ENCODE assay signal across 16 mouse cellular contexts in the genomic region with DNA sequence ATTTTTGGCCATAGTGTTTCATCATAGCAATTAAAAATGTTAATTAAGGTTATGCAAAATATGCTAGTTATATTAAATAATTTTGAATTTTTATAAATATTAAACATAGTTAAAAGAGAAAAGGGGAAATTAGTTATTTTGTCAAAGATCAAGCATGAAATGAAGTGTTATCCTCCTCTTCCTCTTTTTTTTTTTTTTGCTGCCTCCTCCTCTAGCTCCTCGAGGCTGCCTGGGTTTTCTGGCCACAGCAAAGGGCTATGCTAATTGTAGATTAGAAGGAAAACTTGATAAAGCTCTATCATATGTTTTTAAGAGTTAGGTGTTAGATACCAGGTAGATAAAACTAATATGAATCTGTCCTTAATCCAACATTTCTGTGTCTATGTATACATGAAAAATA.
"Had no signal": no experiment of that assay in that cellular context is flagged by ENCODE, and none has a peak within 500 bp of the region (broad histone marks: within the 10 kb centered on the region; RNA-seq: fewer than 3 reads in every experiment).

No protein-coding gene starts in this region.

- H3K4me3 ChIP-seq: neural tube, embryonic 13.5 days; neural tube, embryonic 15.5 days; stomach, embryonic 15.5 days had no signal

- DNase-seq: retina, postnatal 1 day; right cerebral cortex, adult 18-20 months; right cerebral cortex, postnatal 14 days; right cerebral cortex, postnatal 25 days; right cerebral cortex, postnatal 4 days; spleen, adult 18-20 months; thymus, adult 18-20 months; thymus, adult 2 months; thymus, postnatal 14 days; thymus, postnatal 25 days; thymus, postnatal 36 days; thymus, postnatal 4 days had no signal

- H3K36me3 ChIP-seq: neural tube, embryonic 13.5 days; neural tube, embryonic 15.5 days; stomach, embryonic 15.5 days had no signal

- H3K27me3 ChIP-seq: neural tube, embryonic 13.5 days; neural tube, embryonic 15.5 days; stomach, embryonic 15.5 days had no signal

- H3K9me3 ChIP-seq: neural tube, embryonic 13.5 days; neural tube, embryonic 15.5 days; stomach, embryonic 15.5 days had no signal

- H3K4me1 ChIP-seq: neural tube, embryonic 13.5 days; neural tube, embryonic 15.5 days had no signal

- H3K27ac ChIP-seq: neural tube, embryonic 13.5 days; neural tube, embryonic 15.5 days; stomach, embryonic 15.5 days; stomach, postnatal 0 days had no signal

- H3K9ac ChIP-seq: neural tube, embryonic 13.5 days; neural tube, embryonic 15.5 days; stomach, embryonic 15.5 days had no signal
